Mouse (Mus musculus): ENCODE data around the gene Ssr2. TPM values are rescaled to one million over a fixed set of nuclear protein-coding genes. Genes with fewer than 3 reads are reported as not detected.

Ssr2 gene
- polyA plus RNA-seq, 1 experiment from 2014 or later = 339 TPM

GRCm38 (mm10) chr3:88622941-88623345 is 47.3 kb downstream of the Ssr2 start:
- peak overlapping the region; percentile 74 for H3K4me2 ChIP-seq
- H3K4me1 ChIP-seq = peaks cover 45% of the 10 kb centered on the region
- peak overlapping the region; percentile 97 for H3K27ac ChIP-seq
- 0 out of 2 replicates have a peak, but pooled peaks cover 6% of the 10 kb centered on the region for H3K36me3 ChIP-seq
- peak overlapping the region; percentile 89 for H3K4me3 ChIP-seq (replicated peaks)
- no peaks in the 10 kb centered on the region for H3K27me3 ChIP-seq (replicated peaks)
- H3K9me3 ChIP-seq = no peaks in the 10 kb centered on the region
- 0% methylated on average over 5 of the region's 6 CpGs for WGBS
- H3K9ac ChIP-seq = peak overlapping the region; percentile 93; the same call in 1 of the 2 replicates
- ATAC-seq (ENCODE audit: insufficient read depth, low FRiP score, low read depth) = peak; percentile 14; the same call in 1 of the 2 replicates

DNA sequence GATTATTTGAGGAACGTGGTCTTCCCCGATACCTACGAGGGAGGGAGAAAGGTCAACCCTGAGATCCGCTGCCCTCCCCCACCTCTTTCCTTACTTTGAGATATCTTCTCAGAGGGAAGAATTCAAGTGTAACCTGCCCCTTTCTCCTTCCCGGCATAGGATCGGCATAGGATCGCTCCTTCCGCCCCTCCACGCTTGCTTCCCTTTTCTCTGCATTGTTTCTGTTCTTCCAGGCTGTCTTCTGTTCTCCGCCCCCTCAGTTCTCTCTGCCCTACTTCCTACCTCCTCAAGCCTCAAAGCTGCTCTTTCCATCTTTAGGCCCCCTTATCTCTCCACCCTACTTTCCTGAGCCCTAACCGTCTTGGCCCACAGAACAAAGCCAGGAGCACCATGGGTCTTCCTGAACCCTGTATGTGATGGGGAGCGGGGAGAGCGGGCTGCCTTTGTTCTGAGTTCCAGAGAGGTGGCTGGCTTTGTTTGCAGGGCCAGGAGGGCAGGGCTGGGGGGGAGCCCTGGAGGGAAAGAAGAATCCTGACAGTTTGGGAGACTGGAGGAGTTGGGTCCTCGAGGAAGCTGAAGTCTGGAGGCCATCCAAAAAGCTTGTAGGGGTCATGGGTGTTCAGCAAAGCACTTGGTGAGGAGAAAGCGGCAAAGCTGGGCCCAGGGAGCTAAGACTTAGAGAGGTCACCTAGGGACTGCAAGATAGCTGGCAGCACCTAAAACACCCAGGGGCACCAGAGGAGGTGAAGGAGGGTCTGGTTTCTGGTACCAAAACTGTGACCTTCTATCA is 47.9 kb downstream of the Ssr2 start:
- H3K36me3 ChIP-seq = 0 out of 2 replicates have a peak, but pooled peaks cover 6% of the 10 kb centered on the region
- WGBS = under 1% methylated on average over 15 of the region's 15 CpGs
- H3K4me1 ChIP-seq = peaks cover 43% of the 10 kb centered on the region
- H3K4me3 ChIP-seq (replicated peaks) = peak overlapping the region; percentile 89
- H3K27me3 ChIP-seq (replicated peaks) = no peaks in the 10 kb centered on the region
- H3K4me2 ChIP-seq = peak overlapping the region; percentile 74
- H3K9me3 ChIP-seq = no peaks in the 10 kb centered on the region
- H3K9ac ChIP-seq = peak overlapping the region; percentile 93
- H3K27ac ChIP-seq = peak overlapping the region; percentile 97
- ATAC-seq (ENCODE audit: insufficient read depth, low FRiP score, low read depth) = no peak

- peak overlapping the region; percentile 97 for H3K27ac ChIP-seq
- peak overlapping the region; percentile 89 for H3K4me3 ChIP-seq (replicated peaks)
- H3K4me2 ChIP-seq = peak overlapping the region; percentile 74
- H3K27me3 ChIP-seq (replicated peaks) = no peaks in the 10 kb centered on the region
- no peak for ATAC-seq (ENCODE audit: insufficient read depth, low FRiP score, low read depth)
- H3K36me3 ChIP-seq = 0 out of 2 replicates have a peak, but pooled peaks cover 6% of the 10 kb centered on the region
- 15% methylated on average over 4 of the region's 4 CpGs for WGBS
- H3K4me1 ChIP-seq = peaks cover 43% of the 10 kb centered on the region
- H3K9ac ChIP-seq = no peak overlapping the region
- H3K9me3 ChIP-seq = no peaks in the 10 kb centered on the region
Measured at GRCm38 (mm10) chr3:88624324-88624723, 48.6 kb downstream of the Ssr2 start.

DNA sequence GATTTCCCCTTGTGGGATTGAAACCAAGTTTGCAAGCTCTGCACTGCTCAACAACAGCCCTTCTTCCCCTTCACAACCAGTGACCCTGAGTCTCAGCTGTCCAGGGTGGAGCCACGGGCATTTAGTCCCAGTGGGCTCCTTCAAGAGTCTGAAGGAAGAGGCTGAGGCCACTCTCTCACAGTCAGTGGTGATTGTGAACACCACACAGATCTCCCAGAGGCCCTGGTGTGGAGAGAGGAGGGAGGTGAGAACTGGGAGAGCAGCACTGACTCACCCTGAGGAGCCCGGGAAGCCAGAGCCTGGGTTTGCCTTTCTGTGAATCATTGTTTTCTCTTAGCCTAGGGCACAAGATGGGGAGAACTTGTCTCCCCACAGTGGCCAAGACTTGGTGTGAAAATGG is 49.3 kb downstream of the Ssr2 start:
- peak overlapping the region; percentile 74 for H3K4me2 ChIP-seq
- 0 out of 2 replicates have a peak overlapping the region, but pooled peaks have one; percentile 89 for H3K4me3 ChIP-seq (replicated peaks)
- peaks cover 44% of the 10 kb centered on the region for H3K4me1 ChIP-seq
- peak overlapping the region; percentile 97 for H3K27ac ChIP-seq
- no peaks in the 10 kb centered on the region for H3K9me3 ChIP-seq
- WGBS = 36% methylated on average over 2 of the region's 2 CpGs
- no peak for ATAC-seq (ENCODE audit: insufficient read depth, low FRiP score, low read depth)
- peak overlapping the region; percentile 4; the same call in 1 of the 2 replicates for H3K9ac ChIP-seq
- H3K27me3 ChIP-seq (replicated peaks) = no peaks in the 10 kb centered on the region
- H3K36me3 ChIP-seq = peaks cover 12% of the 10 kb centered on the region

DNA sequence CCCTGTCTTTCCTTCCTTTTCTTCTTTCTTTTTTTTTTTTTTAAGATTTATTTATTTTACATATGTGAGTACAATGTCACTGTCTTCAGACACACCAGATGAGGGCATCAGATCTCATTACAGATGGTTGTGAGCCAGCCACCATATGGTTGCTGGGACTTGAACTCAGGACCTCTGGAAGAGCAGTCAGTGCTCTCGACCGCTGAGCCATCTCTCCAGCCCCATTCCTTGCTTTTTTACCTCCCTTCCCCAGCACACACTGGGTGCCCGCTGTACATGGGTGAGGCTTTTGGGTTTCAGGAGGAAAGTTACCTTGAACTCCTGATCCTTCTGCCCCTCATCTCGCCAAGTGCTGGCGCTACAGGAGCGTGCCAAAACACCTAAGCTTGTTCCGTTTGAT is 49.9 kb downstream of the Ssr2 start:
- 89% methylated on average over 7 of the region's 7 CpGs for WGBS
- no peak for ATAC-seq (ENCODE audit: insufficient read depth, low FRiP score, low read depth)
- Histone ChIP-seq H3K9ac (no peak overlapping the region), H3K36me3 (peaks cover 16% of the 10 kb centered on the region), H3K4me3 (replicated peaks) (no peak overlapping the region), H3K4me1 (peaks cover 42% of the 10 kb centered on the region), H3K27ac (peak overlapping the region; percentile 97; the same call in 1 of the 2 replicates), H3K9me3 (no peaks in the 10 kb centered on the region), H3K27me3 (replicated peaks) (no peaks in the 10 kb centered on the region), H3K4me2 (no peak overlapping the region)

GRCm38 (mm10) chr3:88626316-88626715 is 50.6 kb downstream of the Ssr2 start:
- WGBS = 68% methylated on average over 7 of the region's 7 CpGs
- ATAC-seq (ENCODE audit: insufficient read depth, low FRiP score, low read depth) = no peak

DNA sequence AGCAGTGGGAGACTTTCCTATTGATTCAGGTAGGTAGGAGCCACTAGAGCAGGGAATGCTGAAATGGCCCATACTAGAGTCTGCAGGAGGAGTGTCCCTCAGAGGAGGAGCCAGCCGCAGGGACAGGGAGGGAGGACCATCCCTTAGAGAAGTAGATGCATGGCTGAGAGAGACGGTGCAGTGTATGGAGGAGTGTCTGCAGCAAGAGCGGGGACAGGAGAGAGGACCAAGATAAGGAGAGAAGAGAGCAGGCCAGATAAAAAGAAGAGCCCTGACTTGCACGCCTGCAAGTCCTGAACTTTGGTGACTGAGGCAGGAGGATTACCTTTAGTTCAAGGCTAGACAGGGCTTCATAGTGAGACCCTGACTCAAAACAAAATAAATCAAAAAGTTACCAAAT is 51.4 kb downstream of the Ssr2 start:
- no peak overlapping the region for H3K4me2 ChIP-seq
- no peaks in the 10 kb centered on the region for H3K27me3 ChIP-seq (replicated peaks)
- peaks cover 42% of the 10 kb centered on the region for H3K4me1 ChIP-seq
- peaks cover 30% of the 10 kb centered on the region for H3K36me3 ChIP-seq
- 52% methylated on average over 4 of the region's 4 CpGs for WGBS
- no peak overlapping the region for H3K27ac ChIP-seq
- H3K4me3 ChIP-seq (replicated peaks) = no peak overlapping the region
- no peak overlapping the region for H3K9ac ChIP-seq
- ATAC-seq (ENCODE audit: insufficient read depth, low FRiP score, low read depth) = no peak
- H3K9me3 ChIP-seq = no peaks in the 10 kb centered on the region

More at GRCm38 (mm10) chr3:88626316-88626715, 50.6 kb downstream of the Ssr2 start:
- peaks cover 23% of the 10 kb centered on the region for H3K36me3 ChIP-seq
- no peak overlapping the region for H3K4me2 ChIP-seq
- H3K27ac ChIP-seq = no peak overlapping the region
- H3K9ac ChIP-seq = no peak overlapping the region
- H3K4me3 ChIP-seq (replicated peaks) = no peak overlapping the region
- H3K9me3 ChIP-seq = no peaks in the 10 kb centered on the region
- peaks cover 42% of the 10 kb centered on the region for H3K4me1 ChIP-seq
- H3K27me3 ChIP-seq (replicated peaks) = no peaks in the 10 kb centered on the region

- Histone ChIP-seq H3K4me3 (replicated peaks) (no peak overlapping the region), H3K9ac (no peak overlapping the region), H3K36me3 (peaks cover 34% of the 10 kb centered on the region), H3K4me1 (peaks cover 42% of the 10 kb centered on the region), H3K9me3 (no peaks in the 10 kb centered on the region), H3K4me2 (no peak overlapping the region), H3K27ac (no peak overlapping the region), H3K27me3 (replicated peaks) (no peaks in the 10 kb centered on the region)
- ATAC-seq (ENCODE audit: insufficient read depth, low FRiP score, low read depth) = no peak
- WGBS = 87% methylated on average over 2 of the region's 2 CpGs
Measured at GRCm38 (mm10) chr3:88627535-88627934, 51.9 kb downstream of the Ssr2 start.

GRCm38 (mm10) chr3:88628766-88629165 is 53.1 kb downstream of the Ssr2 start:
- Histone ChIP-seq H3K9ac (no peak overlapping the region), H3K27me3 (replicated peaks) (no peaks in the 10 kb centered on the region), H3K9me3 (no peaks in the 10 kb centered on the region), H3K4me2 (no peak overlapping the region), H3K4me1 (peaks cover 39% of the 10 kb centered on the region), H3K4me3 (replicated peaks) (no peak overlapping the region), H3K36me3 (peaks cover 47% of the 10 kb centered on the region), H3K27ac (no peak overlapping the region)
- no peak for ATAC-seq (ENCODE audit: insufficient read depth, low FRiP score, low read depth)
- 53% methylated on average over 4 of the region's 4 CpGs for WGBS

DNA sequence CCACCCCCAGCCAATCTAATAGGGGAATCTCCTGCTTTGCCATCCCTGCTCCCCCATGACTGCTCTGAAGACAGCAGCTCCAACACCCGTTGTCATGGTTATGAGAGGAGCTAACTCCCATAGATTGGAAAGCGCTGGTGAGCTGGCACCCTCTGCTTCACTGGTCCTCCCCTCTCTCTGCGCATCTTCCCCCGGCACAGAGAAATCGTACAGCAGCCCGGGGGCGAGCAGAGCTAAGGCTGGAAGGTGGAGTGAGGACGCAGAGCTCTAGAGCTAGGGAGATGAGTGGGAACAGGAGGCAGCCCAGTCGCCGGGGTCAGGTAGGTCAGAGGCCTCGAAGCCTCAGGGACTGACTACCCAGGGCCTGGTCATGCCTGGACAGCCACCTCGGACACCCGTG is 53.6 kb downstream of the Ssr2 start:
- Histone ChIP-seq H3K4me1 (peaks cover 34% of the 10 kb centered on the region), H3K4me2 (no peak overlapping the region), H3K9me3 (no peaks in the 10 kb centered on the region), H3K27ac (no peak overlapping the region), H3K36me3 (peaks cover 51% of the 10 kb centered on the region), H3K9ac (no peak overlapping the region), H3K4me3 (replicated peaks) (no peak overlapping the region), H3K27me3 (replicated peaks) (no peaks in the 10 kb centered on the region)
- WGBS = 83% methylated on average over 13 of the region's 13 CpGs
- ATAC-seq (ENCODE audit: insufficient read depth, low FRiP score, low read depth) = no peak

DNA sequence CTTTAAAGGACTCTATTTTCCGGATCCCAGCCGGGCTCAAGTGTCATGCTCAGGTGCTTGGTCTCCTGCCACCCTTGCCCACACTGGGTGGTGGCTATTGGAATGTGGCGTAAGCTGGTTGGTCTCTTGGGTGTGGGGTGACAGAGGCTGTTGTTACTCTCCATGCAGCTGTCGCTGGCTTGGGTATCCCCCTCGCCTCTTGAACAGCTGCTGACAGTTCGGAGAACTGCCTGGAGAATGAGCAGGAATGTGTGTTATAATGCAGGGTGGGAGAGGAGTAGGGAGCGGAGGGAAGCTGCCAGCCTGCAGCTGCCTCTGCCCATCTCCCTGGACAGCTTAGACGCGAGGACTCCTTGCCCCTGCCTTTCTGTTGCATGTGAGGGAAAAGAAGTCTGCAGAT is 54.3 kb downstream of the Ssr2 start:
- H3K9ac ChIP-seq = no peak overlapping the region
- H3K27ac ChIP-seq = no peak overlapping the region
- no peaks in the 10 kb centered on the region for H3K9me3 ChIP-seq
- no peaks in the 10 kb centered on the region for H3K27me3 ChIP-seq (replicated peaks)
- ATAC-seq (ENCODE audit: insufficient read depth, low FRiP score, low read depth) = no peak
- H3K4me1 ChIP-seq = peaks cover 26% of the 10 kb centered on the region
- peaks cover 59% of the 10 kb centered on the region for H3K36me3 ChIP-seq
- 78% methylated on average over 9 of the region's 9 CpGs for WGBS
- H3K4me2 ChIP-seq = no peak overlapping the region
- no peak overlapping the region for H3K4me3 ChIP-seq (replicated peaks)

- Histone ChIP-seq H3K4me3 (replicated peaks) (no peak overlapping the region), H3K27ac (no peak overlapping the region), H3K27me3 (replicated peaks) (no peaks in the 10 kb centered on the region), H3K4me1 (peaks cover 19% of the 10 kb centered on the region), H3K9me3 (no peaks in the 10 kb centered on the region), H3K4me2 (no peak overlapping the region), H3K36me3 (peaks cover 68% of the 10 kb centered on the region), H3K9ac (no peak overlapping the region)
- 55% methylated on average over 6 of the region's 6 CpGs for WGBS
- peak; percentile 30 for ATAC-seq (ENCODE audit: insufficient read depth, low FRiP score, low read depth)
Measured at GRCm38 (mm10) chr3:88630849-88631341, 55.2 kb downstream of the Ssr2 start.
